Mouse (Mus musculus): ENCODE measurements at regions not wholly inside any gene's neighbourhood (a gene's known extent, or its start where the extent isn't known, plus 50 kb on each side); places are given as distances from the start of the nearest gene placed in this dataset.

DNA sequence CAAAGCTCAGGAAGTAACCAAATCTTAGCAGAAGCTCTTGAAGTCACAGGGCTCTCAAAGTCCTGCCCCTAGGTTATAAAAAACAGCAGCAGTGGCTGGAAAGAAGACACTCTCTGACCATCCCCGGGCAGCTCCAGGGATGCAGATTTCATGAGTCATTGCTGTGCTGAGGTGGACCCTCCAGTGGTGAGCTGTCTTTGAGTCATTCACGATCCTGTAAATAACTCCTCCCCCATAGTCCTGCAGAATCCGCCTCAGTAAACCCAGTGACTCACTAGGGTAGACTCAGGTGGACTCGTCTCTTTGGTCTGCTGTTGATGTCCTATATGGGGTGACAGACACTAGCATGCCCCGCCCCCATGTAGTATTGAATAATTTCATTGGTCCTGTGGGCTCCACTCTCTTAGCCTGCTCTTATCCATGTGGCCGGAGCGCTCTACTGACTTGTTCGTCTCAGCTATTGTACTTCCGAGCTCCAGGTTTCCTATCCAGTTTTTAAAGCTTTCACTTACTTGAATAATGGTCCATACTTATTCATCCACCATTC lies 164.1 kb upstream of the Hs6st1 start:
- TF ChIP-seq CTCF (IDR thresholded peaks at IDR 0.05; ENCODE audit: borderline replicate concordance, control insufficient read depth, extremely low read depth, insufficient read depth, low read length, poor library complexity) (no peak), POLR2A (IDR thresholded peaks at IDR 0.05; ENCODE audit: control insufficient read depth, extremely low read depth, insufficient read depth, low read length, poor library complexity) (no peak)
